Mouse (Mus musculus): ENCODE results near the gene Hacd2.

GRCm38 (mm10) chr16:35156832-35157231 is 134.6 kb downstream of the Hacd2 start:
- no peak for TF ChIP-seq CTCF (conservative IDR thresholded peaks at IDR 0.05 in 1 of 2, IDR thresholded peaks at IDR 0.05 in 1 of 2; ENCODE audit: low read depth in 2 of 2, low read length in 2 of 2)
- no peak for TF ChIP-seq UBTF (IDR thresholded peaks at IDR 0.05; ENCODE audit: low read depth, low read length)
- TF ChIP-seq USF1 (IDR thresholded peaks at IDR 0.05; ENCODE audit: low read depth, low read length): no peak
- no peak for TF ChIP-seq MXI1 (IDR thresholded peaks at IDR 0.05; ENCODE audit: low read depth, low read length)
- TF ChIP-seq JUN (IDR thresholded peaks at IDR 0.05; ENCODE audit: insufficient read depth, low read depth, low read length): no peak
- no peak for TF ChIP-seq SMC3 (IDR thresholded peaks at IDR 0.05; ENCODE audit: low read depth, low read length)
- TF ChIP-seq TCF12 (IDR thresholded peaks at IDR 0.05; ENCODE audit: low read depth, low read length): no peak
- no peak for TF ChIP-seq KAT2A (IDR thresholded peaks at IDR 0.05; ENCODE audit: insufficient replicate concordance, low read length)
- TF ChIP-seq MAX (IDR thresholded peaks at IDR 0.05; ENCODE audit: low read length): no peak
- TF ChIP-seq EP300 (IDR thresholded peaks at IDR 0.05; ENCODE audit: low read length): no peak
- TF ChIP-seq HCFC1 (IDR thresholded peaks at IDR 0.05; ENCODE audit: low read depth, low read length): no peak
- TF ChIP-seq ZC3H11A (IDR thresholded peaks at IDR 0.05; ENCODE audit: low read depth, low read length): no peak
- TF ChIP-seq RAD21 (IDR thresholded peaks at IDR 0.05; ENCODE audit: low read depth, low read length): no peak

All from CH12.LX (cell line).